Mouse (Mus musculus): Measurements from ENCODE around the gene Tbx5. TPM values are rescaled to one million over a fixed set of nuclear protein-coding genes. Genes with fewer than 3 reads are reported as not detected.

Gene Tbx5
- 0.02 TPM in 1 of 2 replicates, not detected in the other for polyA plus RNA-seq (2012; rRNA removed)

DNA sequence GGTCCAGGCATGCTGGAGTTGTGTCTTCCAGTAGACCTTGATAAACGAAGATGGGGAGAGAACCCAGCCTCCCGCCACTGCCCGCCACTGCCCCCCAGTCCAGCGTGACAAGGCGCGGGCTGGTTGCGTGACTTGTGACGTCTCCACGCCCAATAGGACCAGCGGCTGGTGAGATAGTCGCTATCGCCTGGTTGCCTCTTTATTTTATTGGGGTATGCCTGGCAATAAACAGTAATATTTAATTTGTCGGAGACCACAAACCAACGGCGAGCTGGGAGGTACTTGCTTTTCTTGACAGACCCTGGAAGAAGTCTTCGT lies at the start of gene Tbx5:
Tbx5 (plus strand) TSS at position 190 of the 318 bp plus-strand sequence.
- no peak for DNase-seq (ENCODE audit: low read depth in 1 of 2, low spot score in 2 of 2)
- H3K4me1 ChIP-seq (ENCODE audit: control insufficient read depth, insufficient read depth, insufficient read length), result no peaks in the 10 kb centered on the region
- no peak within 1 kb of the TSS for H3K4me3 ChIP-seq (ENCODE audit: extremely low read depth, insufficient read depth, insufficient read length)
- peaks cover 20% of the 10 kb centered on the region for H3K27me3 ChIP-seq (ENCODE audit: control insufficient read depth, insufficient read depth, low read length)
- H3K27ac ChIP-seq (ENCODE audit: insufficient read depth, low read length), result no peak within 1 kb of the TSS
- 10% methylated on average over 16 of the region's 16 CpGs for WGBS
- H3K36me3 ChIP-seq (ENCODE audit: control insufficient read depth, insufficient read depth, low read length), result no peaks in the 10 kb centered on the region
- TF ChIP-seq CTCF (IDR thresholded peaks at IDR 0.05; ENCODE audit: extremely low read depth, insufficient read depth, insufficient read length, insufficient replicate concordance), result no peak
- no peak for TF ChIP-seq POLR2A (IDR thresholded peaks at IDR 0.05; ENCODE audit: low read depth, low read length)

GRCm38 (mm10) chr5:119785959-119786358 lies 46.5 kb upstream of the Tbx5 start:
- Histone ChIP-seq H3K36me3 (ENCODE audit: control insufficient read depth, insufficient read depth, low read length) (no peaks in the 10 kb centered on the region), H3K4me3 (ENCODE audit: extremely low read depth, insufficient read depth, insufficient read length) (no peak overlapping the region), H3K4me1 (ENCODE audit: control insufficient read depth, insufficient read depth, insufficient read length) (no peaks in the 10 kb centered on the region), H3K27ac (ENCODE audit: insufficient read depth, low read length) (no peak overlapping the region), H3K27me3 (ENCODE audit: control insufficient read depth, insufficient read depth, low read length) (no peaks in the 10 kb centered on the region)
- TF ChIP-seq POLR2A (IDR thresholded peaks at IDR 0.05; ENCODE audit: low read depth, low read length), result no peak
- no peak for TF ChIP-seq CTCF (IDR thresholded peaks at IDR 0.05; ENCODE audit: extremely low read depth, insufficient read depth, insufficient read length, insufficient replicate concordance)
- 86% methylated on average over 7 of the region's 7 CpGs for WGBS
- DNase-seq (ENCODE audit: low read depth in 1 of 2, low spot score in 2 of 2), result no peak

GRCm38 (mm10) chr5:119791664-119792063 lies 40.8 kb upstream of the Tbx5 start:
- no peaks in the 10 kb centered on the region for H3K36me3 ChIP-seq (ENCODE audit: control insufficient read depth, insufficient read depth, low read length)
- 62% methylated on average over 5 of the region's 5 CpGs for WGBS
- no peak overlapping the region for H3K4me3 ChIP-seq (ENCODE audit: extremely low read depth, insufficient read depth, insufficient read length)
- no peak overlapping the region for H3K27ac ChIP-seq (ENCODE audit: insufficient read depth, low read length)
- H3K27me3 ChIP-seq (ENCODE audit: control insufficient read depth, insufficient read depth, low read length), result peaks cover 2% of the 10 kb centered on the region
- TF ChIP-seq CTCF (IDR thresholded peaks at IDR 0.05; ENCODE audit: extremely low read depth, insufficient read depth, insufficient read length, insufficient replicate concordance) (no peak), POLR2A (IDR thresholded peaks at IDR 0.05; ENCODE audit: low read depth, low read length) (no peak)
- no peaks in the 10 kb centered on the region for H3K4me1 ChIP-seq (ENCODE audit: control insufficient read depth, insufficient read depth, insufficient read length)
- no peak for DNase-seq (ENCODE audit: low read depth in 1 of 2, low spot score in 2 of 2)

GRCm38 (mm10) chr5:119793972-119794371 lies 38.5 kb upstream of the Tbx5 start:
- peaks cover 6% of the 10 kb centered on the region for H3K27me3 ChIP-seq (ENCODE audit: control insufficient read depth, insufficient read depth, low read length)
- TF ChIP-seq POLR2A (IDR thresholded peaks at IDR 0.05; ENCODE audit: low read depth, low read length) (no peak), CTCF (IDR thresholded peaks at IDR 0.05; ENCODE audit: extremely low read depth, insufficient read depth, insufficient read length, insufficient replicate concordance) (no peak)

GRCm38 (mm10) chr5:119795376-119795775 lies 37.1 kb upstream of the Tbx5 start:
- no peak for TF ChIP-seq CTCF (IDR thresholded peaks at IDR 0.05; ENCODE audit: extremely low read depth, insufficient read depth, insufficient read length, insufficient replicate concordance)
- no peak for DNase-seq (ENCODE audit: low read depth in 1 of 2, low spot score in 2 of 2)
- Histone ChIP-seq H3K36me3 (ENCODE audit: control insufficient read depth, insufficient read depth, low read length) (no peaks in the 10 kb centered on the region), H3K27me3 (ENCODE audit: control insufficient read depth, insufficient read depth, low read length) (peaks cover 6% of the 10 kb centered on the region), H3K27ac (ENCODE audit: insufficient read depth, low read length) (no peak overlapping the region), H3K4me1 (ENCODE audit: control insufficient read depth, insufficient read depth, insufficient read length) (no peaks in the 10 kb centered on the region), H3K4me3 (ENCODE audit: extremely low read depth, insufficient read depth, insufficient read length) (no peak overlapping the region)
- 3% methylated on average over 6 of the region's 6 CpGs for WGBS

More at GRCm38 (mm10) chr5:119793972-119794371, 38.5 kb upstream of the Tbx5 start:
- Histone ChIP-seq H3K36me3 (ENCODE audit: control insufficient read depth, insufficient read depth, low read length) (no peaks in the 10 kb centered on the region), H3K4me1 (ENCODE audit: control insufficient read depth, insufficient read depth, insufficient read length) (no peaks in the 10 kb centered on the region), H3K4me3 (ENCODE audit: extremely low read depth, insufficient read depth, insufficient read length) (no peak overlapping the region), H3K27ac (ENCODE audit: insufficient read depth, low read length) (no peak overlapping the region)
- WGBS, result 4% methylated on average over 4 of the region's 4 CpGs
- no peak for DNase-seq (ENCODE audit: low read depth in 1 of 2, low spot score in 2 of 2)

GRCm38 (mm10) chr5:119795777-119796176 lies 36.7 kb upstream of the Tbx5 start:
- Histone ChIP-seq H3K4me3 (ENCODE audit: extremely low read depth, insufficient read depth, insufficient read length) (no peak overlapping the region), H3K4me1 (ENCODE audit: control insufficient read depth, insufficient read depth, insufficient read length) (no peaks in the 10 kb centered on the region), H3K27ac (ENCODE audit: insufficient read depth, low read length) (no peak overlapping the region), H3K36me3 (ENCODE audit: control insufficient read depth, insufficient read depth, low read length) (no peaks in the 10 kb centered on the region), H3K27me3 (ENCODE audit: control insufficient read depth, insufficient read depth, low read length) (peaks cover 8% of the 10 kb centered on the region)
- DNase-seq (ENCODE audit: low read depth in 1 of 2, low spot score in 2 of 2), result no peak
- TF ChIP-seq CTCF (IDR thresholded peaks at IDR 0.05; ENCODE audit: extremely low read depth, insufficient read depth, insufficient read length, insufficient replicate concordance), result no peak
- no peak for TF ChIP-seq POLR2A (IDR thresholded peaks at IDR 0.05; ENCODE audit: low read depth, low read length)
- WGBS, result 12% methylated on average over 3 of the region's 3 CpGs

- no peak for DNase-seq (ENCODE audit: low read depth in 1 of 2, low spot score in 2 of 2)
- Histone ChIP-seq H3K4me3 (ENCODE audit: extremely low read depth, insufficient read depth, insufficient read length) (no peak overlapping the region), H3K27me3 (ENCODE audit: control insufficient read depth, insufficient read depth, low read length) (peaks cover 8% of the 10 kb centered on the region), H3K36me3 (ENCODE audit: control insufficient read depth, insufficient read depth, low read length) (no peaks in the 10 kb centered on the region), H3K27ac (ENCODE audit: insufficient read depth, low read length) (no peak overlapping the region), H3K4me1 (ENCODE audit: control insufficient read depth, insufficient read depth, insufficient read length) (no peaks in the 10 kb centered on the region)
- TF ChIP-seq POLR2A (IDR thresholded peaks at IDR 0.05; ENCODE audit: low read depth, low read length) (no peak), CTCF (IDR thresholded peaks at IDR 0.05; ENCODE audit: extremely low read depth, insufficient read depth, insufficient read length, insufficient replicate concordance) (no peak)
- 7% methylated on average over 33 of the region's 33 CpGs for WGBS
Observed at GRCm38 (mm10) chr5:119796443-119797160, 35.9 kb upstream of the Tbx5 start.

Data from spleen, adult 2 months (tissue).